Mouse (Mus musculus) testis, adult 2 months (tissue): Measurements from ENCODE around the gene Pla2g3.

ENCODE experiments used
- CTCF ChIP-seq: fragments of 200-500 bp; IDR thresholded peaks from 2 replicates; pipeline ENCODE4 v1.5.1; 2012; ENCODE audit warnings: low read depth, mild to moderate bottlenecking, inconsistent platforms, low read length, moderate library complexity; ENCODE audit not compliant: control insufficient read depth, insufficient read depth, insufficient replicate concordance
- POLR2A ChIP-seq: fragments of 200-500 bp; IDR thresholded peaks from 2 replicates; pipeline ENCODE4 v1.6.1; 2012; ENCODE audit warnings: low read depth, mild to moderate bottlenecking, inconsistent platforms, low read length, moderate library complexity; ENCODE audit not compliant: control insufficient read depth

DNA sequence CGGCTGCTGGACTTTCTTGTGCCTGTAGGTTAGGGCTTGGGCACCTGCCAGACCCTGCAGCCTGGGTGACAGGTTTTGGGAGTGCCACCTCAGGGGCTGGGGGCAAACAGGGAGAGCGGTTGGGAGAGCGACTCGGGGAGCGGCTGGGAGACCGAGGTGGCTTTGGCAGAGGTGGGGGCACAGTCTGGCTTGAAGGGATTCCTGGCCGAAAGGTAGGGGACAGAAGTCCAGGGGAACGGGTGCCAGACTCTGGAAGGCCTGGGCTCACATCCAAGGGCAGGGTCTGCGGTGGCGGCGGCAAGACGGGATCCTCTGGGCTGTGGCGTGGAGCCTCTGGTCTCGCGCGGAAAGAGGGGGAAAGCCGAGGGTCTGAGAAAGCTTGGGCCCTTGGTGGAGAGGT lies 14.0 kb downstream of the Pla2g3 start:
- TF ChIP-seq CTCF (no peak), POLR2A (no peak)
